Mouse (Mus musculus) embryonic facial prominence, embryonic 11.5 days (tissue): Measurements from ENCODE around the gene Fgfr2. TPM values are rescaled to one million over a fixed set of nuclear protein-coding genes. Genes with fewer than 3 reads are reported as not detected.

Source experiments
- ATAC-seq: fragments of 200-750 bp; cut with Nextera tagmentation; replicated peaks from 2 replicates; pipeline ENCODE4 v1.8.0; 2017; ENCODE audit warnings: low read depth; ENCODE audit not compliant: insufficient number of reproducible peaks, low FRiP score, low TSS enrichment
- DNase-seq: peaks from one replicate; pipeline ENCODE4 v3.0.0-alpha.2; 2015; ENCODE audit warnings: low spot score
- H3K27ac ChIP-seq: fragments of 300-500 bp; sonication (generic); replicated peaks from 2 replicates; pipeline ENCODE4 v1.5.1; 2014; ENCODE audit warnings: mild to moderate bottlenecking, low read depth, low read length, control low read depth
- H3K27me3 ChIP-seq: fragments of 300-500 bp; sonication (generic); 2 replicates; pipeline ENCODE4 v1.6.1; 2014; ENCODE audit warnings: mild to moderate bottlenecking, low read length, moderate library complexity, mixed read lengths; ENCODE audit not compliant: control insufficient read depth, insufficient read depth
- H3K36me3 ChIP-seq: fragments of 300-500 bp; sonication (generic); replicated peaks from 2 replicates; pipeline ENCODE4 v1.6.1; 2014; ENCODE audit warnings: low read depth, mild to moderate bottlenecking, low read length, moderate library complexity, mixed read lengths; ENCODE audit not compliant: control insufficient read depth, insufficient read depth
- H3K4me1 ChIP-seq: fragments of 300-500 bp; sonication (generic); 2 replicates; pipeline ENCODE4 v1.6.1; 2014; ENCODE audit warnings: low read length, mixed read lengths; ENCODE audit not compliant: control insufficient read depth, insufficient read depth
- H3K4me2 ChIP-seq: fragments of 300-500 bp; sonication (generic); 2 replicates; pipeline ENCODE4 v1.6.1; 2014; ENCODE audit warnings: low read depth, mild to moderate bottlenecking, control low read depth, low read length, moderate library complexity
- H3K4me3 ChIP-seq: fragments of 300-500 bp; sonication (generic); 2 replicates; pipeline ENCODE4 v1.5.1; 2014; ENCODE audit warnings: low read depth, low read length, control low read depth
- H3K9ac ChIP-seq: fragments of 300-500 bp; sonication (generic); replicated peaks from 2 replicates; pipeline ENCODE4 v1.6.1; 2014; ENCODE audit warnings: mild to moderate bottlenecking, control low read depth, low read length
- H3K9me3 ChIP-seq: fragments of 300-500 bp; sonication (generic); replicated peaks from 2 replicates; pipeline ENCODE4 v1.6.1; 2016; ENCODE audit warnings: mild to moderate bottlenecking, low read length, inconsistent platforms, mixed read lengths; ENCODE audit not compliant: control insufficient read depth
- WGBS: fragments of 180-500 bp; shearing (Covaris S2); extraction: QIAGEN DNeasy Blood & Tissue Kit; methylation state at CpG from one replicate; pipeline ENCODE4 v1.1.7; 2014; 5-methylcytosine and 5-hydroxymethylcytosine counted together
- polyA plus RNA-seq: library from polyadenylated mRNA; unstranded; fragments of >200 nt; fragmentation: Nextera tagmentation; extraction: Ambion mirVana; gene quantifications from 2 replicates; pipeline ENCODE4 v1.2.1, GENCODE M21; 2014

The Fgfr2 gene
- polyA plus RNA-seq, 1 experiment from 2014 or later, result 75.6 TPM

DNA sequence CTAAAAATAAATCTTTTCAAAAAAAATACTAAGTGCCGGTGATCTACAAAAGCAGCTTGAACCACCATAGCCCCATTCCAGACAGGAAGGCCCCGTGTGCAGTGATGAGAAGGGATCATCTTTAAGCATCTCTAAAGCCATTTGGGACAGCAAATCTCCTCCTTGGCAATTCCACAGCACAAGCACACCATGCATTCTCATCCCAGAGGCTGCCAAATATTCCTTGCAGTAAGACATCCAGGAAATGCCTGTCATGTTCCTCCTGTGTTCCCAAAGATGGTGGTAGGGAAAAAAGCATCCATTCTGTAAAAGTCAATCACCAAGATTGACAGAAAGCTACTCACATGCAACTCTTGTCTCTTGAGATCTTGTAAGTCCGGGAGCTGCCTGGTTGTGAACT, 853.5 kb downstream of the Fgfr2 start:
- Histone ChIP-seq H3K9me3 (no peaks in the 10 kb centered on the region), H3K9ac (no peak overlapping the region), H3K27me3 (no peaks in the 10 kb centered on the region), H3K36me3 (no peaks in the 10 kb centered on the region; the same call in 1 of the 2 replicates), H3K4me1 (no peaks in the 10 kb centered on the region), H3K4me2 (no peak overlapping the region), H3K27ac (no peak overlapping the region), H3K4me3 (no peak overlapping the region)
- ATAC-seq (no peak), DNase-seq (no peak)
- WGBS, result 84% methylated on average over 3 of the region's 3 CpGs

DNA sequence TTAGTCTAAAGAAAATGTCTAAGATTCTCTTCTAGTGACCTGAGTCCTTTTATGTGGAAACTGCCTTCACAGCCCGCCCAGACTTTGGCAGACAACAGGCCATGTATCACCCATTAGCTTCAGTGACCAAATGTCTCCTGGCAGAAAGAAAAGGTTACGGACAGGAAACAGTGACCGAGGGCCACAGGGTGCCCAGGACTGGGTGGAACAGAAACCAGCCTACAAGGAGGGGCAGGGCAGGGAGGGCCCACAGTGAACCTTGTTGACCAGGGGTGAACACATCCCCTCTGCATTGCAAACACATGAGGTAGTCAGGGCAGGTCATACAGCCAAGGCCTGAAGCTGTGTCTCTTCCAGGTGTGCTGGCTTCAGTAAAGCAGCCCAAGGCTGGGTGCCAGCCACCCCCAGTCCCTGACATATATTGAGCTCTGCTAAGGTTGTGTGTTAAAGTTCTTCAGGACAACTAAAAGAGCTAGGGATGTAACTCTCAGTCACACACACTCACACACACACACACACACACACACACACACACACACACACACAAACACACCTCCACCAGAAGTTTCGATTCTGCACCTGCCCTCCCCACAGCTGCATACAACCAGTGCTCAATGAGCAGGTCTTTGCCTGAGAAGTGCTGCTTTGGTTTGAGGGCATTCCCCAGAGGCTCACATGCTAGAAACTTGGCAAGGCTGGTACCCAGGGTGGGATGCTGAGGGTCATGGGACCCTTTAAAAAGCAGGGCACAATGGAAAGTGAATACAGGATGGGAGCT, 855.2 kb downstream of the Fgfr2 start:
- Histone ChIP-seq H3K36me3 (no peaks in the 10 kb centered on the region; the same call in 1 of the 2 replicates), H3K9me3 (no peaks in the 10 kb centered on the region), H3K4me3 (no peak overlapping the region), H3K9ac (no peak overlapping the region), H3K27me3 (no peaks in the 10 kb centered on the region), H3K4me1 (no peaks in the 10 kb centered on the region), H3K4me2 (no peak overlapping the region), H3K27ac (no peak overlapping the region)
- ATAC-seq (no peak), DNase-seq (no peak)
- 83% methylated on average over 4 of the region's 4 CpGs for WGBS

DNA sequence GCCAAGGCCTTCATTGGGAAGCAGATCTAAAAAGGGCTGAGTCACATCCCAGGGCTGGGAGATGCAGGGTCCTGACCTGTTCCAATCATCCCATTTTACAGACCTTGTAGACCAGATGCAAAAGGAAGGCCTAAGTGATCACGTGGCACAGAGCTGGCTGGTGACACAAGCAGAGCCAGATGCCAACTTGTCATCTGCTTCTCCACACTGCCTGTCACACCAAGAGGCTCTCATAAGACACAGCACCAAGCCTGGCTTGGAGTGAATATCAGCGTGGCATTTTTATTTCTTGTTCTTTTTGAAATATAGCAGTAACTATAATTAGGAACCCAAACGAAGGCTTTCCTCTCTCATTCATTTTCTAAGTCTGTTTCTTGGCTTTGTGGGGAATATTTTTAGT, 858.4 kb downstream of the Fgfr2 start:
- DNase-seq (no peak), ATAC-seq (no peak)
- Histone ChIP-seq H3K9ac (no peak overlapping the region; the same call in 1 of the 2 replicates), H3K4me3 (no peak overlapping the region), H3K4me1 (no peaks in the 10 kb centered on the region), H3K27ac (no peak overlapping the region), H3K27me3 (no peaks in the 10 kb centered on the region), H3K4me2 (no peak overlapping the region), H3K9me3 (no peaks in the 10 kb centered on the region), H3K36me3 (no peaks in the 10 kb centered on the region; the same call in 1 of the 2 replicates)
- WGBS, result 69% methylated on average over 3 of the region's 3 CpGs

DNA sequence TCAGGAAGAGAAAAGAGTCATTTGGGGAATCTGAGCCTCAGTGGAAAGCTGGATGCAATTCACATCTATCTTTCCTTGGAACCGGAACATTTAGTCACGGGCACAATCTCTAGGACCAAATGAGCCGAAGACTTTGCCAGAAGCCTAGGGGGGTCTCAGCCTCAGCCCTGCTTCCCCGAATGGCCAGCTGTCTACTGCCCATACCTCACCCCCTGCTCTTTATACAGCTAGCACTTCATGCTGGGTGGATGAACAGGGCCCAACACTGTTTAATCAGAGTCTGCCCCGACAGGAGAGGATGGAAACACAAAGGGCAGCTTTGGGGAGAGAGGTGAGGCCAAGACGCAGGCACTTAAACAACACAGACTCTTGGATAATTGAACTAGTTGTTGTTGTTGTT, 860.0 kb downstream of the Fgfr2 start:
- WGBS, result 37% methylated on average over 6 of the region's 6 CpGs
- H3K9me3 ChIP-seq, result no peaks in the 10 kb centered on the region
- H3K9ac ChIP-seq, result no peak overlapping the region
- H3K27ac ChIP-seq, result no peak overlapping the region
- H3K36me3 ChIP-seq, result no peaks in the 10 kb centered on the region; the same call in 1 of the 2 replicates
- no peak overlapping the region for H3K4me2 ChIP-seq
- ATAC-seq (no peak), DNase-seq (no peak)
- H3K27me3 ChIP-seq, result no peaks in the 10 kb centered on the region
- no peaks in the 10 kb centered on the region for H3K4me1 ChIP-seq
- H3K4me3 ChIP-seq, result no peak overlapping the region

DNA sequence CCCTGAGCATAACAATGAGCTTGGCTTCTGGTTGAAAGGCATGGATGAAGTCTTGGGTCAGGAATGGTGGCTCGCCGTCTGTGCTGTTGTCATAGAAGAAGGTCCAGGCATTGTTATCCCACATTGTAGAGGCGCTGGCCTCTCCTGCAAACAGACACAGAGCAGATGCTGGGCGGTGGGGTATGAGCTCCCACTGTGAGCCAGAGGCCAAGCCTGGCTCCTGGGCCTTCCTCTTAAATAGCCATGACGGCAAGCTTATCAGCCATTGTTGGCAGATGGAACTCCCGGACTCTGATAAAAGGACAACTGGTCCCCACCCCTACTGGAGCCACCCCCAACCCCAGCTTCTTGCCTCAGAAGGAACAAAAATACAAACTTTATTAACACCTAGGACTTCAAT, 860.5 kb downstream of the Fgfr2 start:
- Histone ChIP-seq H3K9me3 (no peaks in the 10 kb centered on the region), H3K27ac (no peak overlapping the region), H3K36me3 (no peaks in the 10 kb centered on the region; the same call in 1 of the 2 replicates), H3K4me1 (no peaks in the 10 kb centered on the region), H3K4me3 (no peak overlapping the region), H3K4me2 (no peak overlapping the region), H3K9ac (no peak overlapping the region), H3K27me3 (no peaks in the 10 kb centered on the region)
- ATAC-seq (peak; percentile 77; the same call in 1 of the 2 replicates), DNase-seq (no peak)
- 31% methylated on average over 6 of the region's 6 CpGs for WGBS

DNA sequence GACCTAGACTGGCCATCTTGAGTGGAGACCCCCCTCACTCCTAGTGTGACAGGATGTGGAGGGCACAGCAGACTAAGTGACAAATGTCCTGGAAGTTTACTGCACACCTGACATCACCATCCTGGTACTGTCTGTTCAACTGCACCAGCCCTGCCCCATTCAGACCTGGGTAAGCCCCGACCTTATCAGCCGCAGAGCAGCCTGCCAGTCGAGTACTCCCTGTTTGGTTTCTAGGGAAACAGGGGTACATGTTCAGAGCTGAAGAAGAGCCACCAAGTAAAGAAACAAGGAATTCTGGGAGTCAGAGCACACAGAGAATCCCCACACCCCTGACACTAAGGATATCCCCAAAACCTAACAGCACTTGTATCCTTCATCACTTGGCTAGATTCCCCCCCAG, 861.3 kb downstream of the Fgfr2 start:
- no peak overlapping the region for H3K4me3 ChIP-seq
- WGBS, result 74% methylated on average over 3 of the region's 3 CpGs
- H3K4me2 ChIP-seq, result no peak overlapping the region
- no peaks in the 10 kb centered on the region for H3K27me3 ChIP-seq
- no peaks in the 10 kb centered on the region; the same call in 1 of the 2 replicates for H3K36me3 ChIP-seq
- no peak overlapping the region for H3K9ac ChIP-seq
- H3K4me1 ChIP-seq, result no peaks in the 10 kb centered on the region
- no peak for DNase-seq
- H3K27ac ChIP-seq, result no peak overlapping the region
- ATAC-seq, result no peak
- no peaks in the 10 kb centered on the region for H3K9me3 ChIP-seq

DNA sequence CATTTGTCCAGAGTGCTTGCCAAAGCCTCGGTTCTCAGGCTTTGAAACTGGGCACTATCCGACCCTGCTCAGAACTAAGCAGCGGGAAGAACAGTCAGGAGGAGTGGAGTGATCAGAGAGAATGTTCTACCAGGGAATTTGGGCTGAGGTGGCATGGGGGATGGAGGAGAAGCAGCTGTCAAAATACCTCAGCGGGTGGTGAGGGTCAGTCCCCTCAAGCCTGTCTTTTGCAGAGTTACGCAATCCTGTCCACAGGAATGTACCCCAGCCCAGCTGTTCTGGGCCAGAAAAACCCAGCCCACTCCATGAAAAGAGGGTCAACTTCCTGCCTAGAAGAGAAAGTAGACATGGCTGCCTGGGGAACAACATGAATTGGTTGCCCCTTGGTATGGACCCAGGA, 862.5 kb downstream of the Fgfr2 start:
- Histone ChIP-seq H3K4me3 (no peak overlapping the region), H3K27ac (no peak overlapping the region), H3K36me3 (no peaks in the 10 kb centered on the region), H3K4me1 (no peaks in the 10 kb centered on the region), H3K9me3 (no peaks in the 10 kb centered on the region), H3K9ac (no peak overlapping the region), H3K27me3 (no peaks in the 10 kb centered on the region), H3K4me2 (no peak overlapping the region)
- whole genome bisulfite sequencing, result 63% methylated on average over 5 of the region's 5 CpGs
- ATAC-seq, result no peak
- no peak for DNase-seq

DNA sequence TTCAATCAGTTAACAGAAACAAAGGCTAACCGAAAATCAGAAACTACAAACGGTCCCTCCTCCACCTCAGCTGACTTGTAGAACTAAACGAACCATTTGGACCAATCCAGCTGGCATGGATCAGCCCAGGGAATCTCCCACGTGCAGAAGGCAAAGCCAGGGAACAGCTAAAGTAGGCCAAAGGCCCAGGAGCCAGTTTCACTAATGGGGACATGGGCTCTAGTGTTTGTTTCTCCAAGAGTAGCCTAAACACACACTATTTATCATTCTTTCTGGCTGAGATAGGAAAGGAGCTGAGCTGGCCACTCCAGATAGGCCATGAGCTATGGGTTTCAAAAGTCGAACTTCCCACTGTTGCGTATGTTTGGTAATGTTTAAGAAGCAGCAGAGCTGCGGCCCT, 864.3 kb downstream of the Fgfr2 start:
- WGBS, result 52% methylated on average over 7 of the region's 7 CpGs
- no peak for DNase-seq
- Histone ChIP-seq H3K4me1 (no peaks in the 10 kb centered on the region), H3K9me3 (no peaks in the 10 kb centered on the region), H3K4me2 (no peak overlapping the region), H3K27me3 (no peaks in the 10 kb centered on the region), H3K36me3 (no peaks in the 10 kb centered on the region), H3K9ac (no peak overlapping the region), H3K4me3 (no peak overlapping the region), H3K27ac (no peak overlapping the region)
- no peak for ATAC-seq
